Mouse (Mus musculus): Measurements from ENCODE around the gene Gm21970. TPM values are rescaled to one million over a fixed set of nuclear protein-coding genes. Genes with fewer than 3 reads are reported as not detected.
A peak's percentile ranks its signal among the peaks of the same experiment; 100 is the strongest.

The Gm21970 gene
- polyA plus RNA-seq, 1 experiment = not detected

DNA sequence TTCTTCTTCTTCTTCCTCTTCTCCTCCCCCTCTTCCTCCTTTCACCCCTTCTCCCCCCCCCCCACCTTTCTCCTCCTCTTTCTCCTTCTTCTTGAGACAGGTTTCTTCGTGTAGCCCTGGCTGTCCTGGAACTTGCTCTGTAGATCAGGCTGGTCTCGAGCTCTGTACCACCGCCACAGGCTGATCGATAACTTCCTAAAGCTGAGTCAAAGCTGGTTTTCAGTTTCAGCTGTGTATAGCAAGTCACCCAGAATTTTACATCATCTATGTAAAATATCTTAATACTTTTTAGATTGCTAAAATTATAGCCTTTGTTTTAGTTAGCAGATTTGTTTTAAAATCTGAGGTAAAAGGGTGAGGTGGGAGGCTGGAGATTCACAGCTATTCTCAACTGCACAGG lies 53.3 kb downstream of the Gm21970 start:
- peak overlapping the region; percentile 84; the same call in 1 of the 2 replicates for H3K27ac ChIP-seq (ENCODE audit: insufficient read depth, low read length)

GRCm38 (mm10) chr16:91445566-91445965 lies 54.0 kb downstream of the Gm21970 start:
- peak; percentile 58 to 63 for DNase-seq (ENCODE audit: low read depth in 1 of 2, low spot score in 2 of 2)
- Histone ChIP-seq H3K27ac (ENCODE audit: insufficient read depth, low read length) (peak overlapping the region; percentile 84), H3K36me3 (ENCODE audit: control insufficient read depth, insufficient read depth, low read length) (no peaks in the 10 kb centered on the region), H3K4me1 (ENCODE audit: control insufficient read depth, insufficient read depth, insufficient read length) (peaks cover 30% of the 10 kb centered on the region; the same call in 1 of the 2 replicates), H3K27me3 (ENCODE audit: control insufficient read depth, insufficient read depth, low read length) (no peaks in the 10 kb centered on the region), H3K4me3 (ENCODE audit: extremely low read depth, insufficient read depth, insufficient read length) (no peak overlapping the region)
- WGBS = 17% methylated on average over 5 of the region's 5 CpGs
- TF ChIP-seq POLR2A (IDR thresholded peaks at IDR 0.05; ENCODE audit: low read depth, low read length) (peak; percentile 36; the same call in 1 of the 2 replicates), CTCF (IDR thresholded peaks at IDR 0.05; ENCODE audit: extremely low read depth, insufficient read depth, insufficient read length, insufficient replicate concordance) (no peak)

More for the DNA sequence above, 53.3 kb downstream of the Gm21970 start:
- H3K4me1 ChIP-seq (ENCODE audit: control insufficient read depth, insufficient read depth, insufficient read length) = peaks cover 30% of the 10 kb centered on the region; the same call in 1 of the 2 replicates
- H3K4me3 ChIP-seq (ENCODE audit: extremely low read depth, insufficient read depth, insufficient read length) = no peak overlapping the region
- no peaks in the 10 kb centered on the region for H3K36me3 ChIP-seq (ENCODE audit: control insufficient read depth, insufficient read depth, low read length)
- DNase-seq (ENCODE audit: low read depth in 1 of 2, low spot score in 2 of 2) = no peak
- no peaks in the 10 kb centered on the region for H3K27me3 ChIP-seq (ENCODE audit: control insufficient read depth, insufficient read depth, low read length)
- TF ChIP-seq CTCF (IDR thresholded peaks at IDR 0.05; ENCODE audit: extremely low read depth, insufficient read depth, insufficient read length, insufficient replicate concordance) = no peak
- TF ChIP-seq POLR2A (IDR thresholded peaks at IDR 0.05; ENCODE audit: low read depth, low read length) = no peak
- WGBS = 48% methylated on average over 4 of the region's 4 CpGs

GRCm38 (mm10) chr16:91446778-91447511 lies 55.4 kb downstream of the Gm21970 start:
- Histone ChIP-seq H3K27me3 (ENCODE audit: control insufficient read depth, insufficient read depth, low read length) (no peaks in the 10 kb centered on the region), H3K36me3 (ENCODE audit: control insufficient read depth, insufficient read depth, low read length) (no peaks in the 10 kb centered on the region), H3K4me3 (ENCODE audit: extremely low read depth, insufficient read depth, insufficient read length) (no peak overlapping the region), H3K4me1 (ENCODE audit: control insufficient read depth, insufficient read depth, insufficient read length) (peaks cover 32% of the 10 kb centered on the region; the same call in 1 of the 2 replicates), H3K27ac (ENCODE audit: insufficient read depth, low read length) (peak overlapping the region; percentile 84)
- no peak for TF ChIP-seq POLR2A (IDR thresholded peaks at IDR 0.05; ENCODE audit: low read depth, low read length)
- no peak for TF ChIP-seq CTCF (IDR thresholded peaks at IDR 0.05; ENCODE audit: extremely low read depth, insufficient read depth, insufficient read length, insufficient replicate concordance)
- peak in 1 of 2 experiments; percentile 43 for DNase-seq (ENCODE audit: low read depth in 1 of 2, low spot score in 2 of 2)
- 38% methylated on average over 8 of the region's 8 CpGs for WGBS

DNA sequence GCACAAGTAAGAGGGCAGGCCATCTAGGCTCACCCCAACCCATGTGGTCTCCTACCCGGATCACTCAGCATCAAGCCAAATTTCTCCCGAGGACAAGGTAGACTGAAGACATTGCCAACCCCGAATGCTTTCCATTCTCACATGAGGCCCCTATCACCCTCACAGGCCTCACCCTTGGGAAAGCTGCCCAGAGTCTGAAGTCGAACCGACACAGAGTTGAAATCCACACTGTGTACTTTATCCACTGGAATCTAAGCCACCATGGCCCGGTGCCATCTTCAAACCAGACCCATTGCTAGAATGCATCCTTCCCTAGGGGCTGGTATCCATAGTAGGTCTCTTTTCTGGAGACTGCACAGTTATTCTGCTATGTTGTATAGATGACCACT lies 56.0 kb downstream of the Gm21970 start:
- no peak for TF ChIP-seq CTCF (IDR thresholded peaks at IDR 0.05; ENCODE audit: extremely low read depth, insufficient read depth, insufficient read length, insufficient replicate concordance)
- no peak for TF ChIP-seq POLR2A (IDR thresholded peaks at IDR 0.05; ENCODE audit: low read depth, low read length)
- Histone ChIP-seq H3K27ac (ENCODE audit: insufficient read depth, low read length) (peak overlapping the region; percentile 66), H3K4me1 (ENCODE audit: control insufficient read depth, insufficient read depth, insufficient read length) (peaks cover 37% of the 10 kb centered on the region), H3K27me3 (ENCODE audit: control insufficient read depth, insufficient read depth, low read length) (no peaks in the 10 kb centered on the region), H3K36me3 (ENCODE audit: control insufficient read depth, insufficient read depth, low read length) (no peaks in the 10 kb centered on the region), H3K4me3 (ENCODE audit: extremely low read depth, insufficient read depth, insufficient read length) (no peak overlapping the region)
- no peak for DNase-seq (ENCODE audit: low read depth in 1 of 2, low spot score in 2 of 2)
- 72% methylated on average over 6 of the region's 6 CpGs for WGBS

GRCm38 (mm10) chr16:91448088-91448487 lies 56.6 kb downstream of the Gm21970 start:
- no peak overlapping the region for H3K4me3 ChIP-seq (ENCODE audit: extremely low read depth, insufficient read depth, insufficient read length)
- peak overlapping the region; percentile 66 for H3K27ac ChIP-seq (ENCODE audit: insufficient read depth, low read length)
- H3K4me1 ChIP-seq (ENCODE audit: control insufficient read depth, insufficient read depth, insufficient read length) = peaks cover 42% of the 10 kb centered on the region
- H3K36me3 ChIP-seq (ENCODE audit: control insufficient read depth, insufficient read depth, low read length) = no peaks in the 10 kb centered on the region
- no peak for TF ChIP-seq POLR2A (IDR thresholded peaks at IDR 0.05; ENCODE audit: low read depth, low read length)
- no peak for TF ChIP-seq CTCF (IDR thresholded peaks at IDR 0.05; ENCODE audit: extremely low read depth, insufficient read depth, insufficient read length, insufficient replicate concordance)
- H3K27me3 ChIP-seq (ENCODE audit: control insufficient read depth, insufficient read depth, low read length) = no peaks in the 10 kb centered on the region
- WGBS = 60% methylated on average over 5 of the region's 5 CpGs
- DNase-seq (ENCODE audit: low read depth in 1 of 2, low spot score in 2 of 2) = no peak

DNA sequence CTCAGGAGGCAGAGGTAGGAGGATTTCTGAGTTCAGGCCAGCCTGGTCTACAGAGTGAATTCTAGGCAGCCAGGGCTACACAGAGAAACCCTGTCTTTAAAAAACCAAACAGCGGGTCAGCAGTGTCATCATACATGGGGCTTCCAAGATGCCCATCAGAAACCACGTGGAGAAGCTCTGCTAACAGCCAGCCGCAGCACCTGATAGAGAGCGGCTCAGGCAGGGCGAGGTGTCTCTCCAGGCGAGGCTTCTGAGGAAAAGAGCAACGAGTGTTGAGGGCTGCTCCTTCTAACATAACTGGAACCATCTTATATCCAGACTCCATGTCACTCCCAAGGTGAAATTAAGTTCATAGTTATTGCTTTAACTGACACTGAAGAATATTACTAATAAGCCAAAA lies 57.4 kb downstream of the Gm21970 start:
- WGBS = 80% methylated on average over 7 of the region's 7 CpGs
- H3K27me3 ChIP-seq (ENCODE audit: control insufficient read depth, insufficient read depth, low read length) = no peaks in the 10 kb centered on the region
- H3K27ac ChIP-seq (ENCODE audit: insufficient read depth, low read length) = peak overlapping the region; percentile 66; the same call in 1 of the 2 replicates
- peaks cover 49% of the 10 kb centered on the region for H3K4me1 ChIP-seq (ENCODE audit: control insufficient read depth, insufficient read depth, insufficient read length)
- no peak overlapping the region for H3K4me3 ChIP-seq (ENCODE audit: extremely low read depth, insufficient read depth, insufficient read length)
- H3K36me3 ChIP-seq (ENCODE audit: control insufficient read depth, insufficient read depth, low read length) = no peaks in the 10 kb centered on the region
- no peak for DNase-seq (ENCODE audit: low read depth in 1 of 2, low spot score in 2 of 2)
- no peak for TF ChIP-seq CTCF (IDR thresholded peaks at IDR 0.05; ENCODE audit: extremely low read depth, insufficient read depth, insufficient read length, insufficient replicate concordance)
- no peak for TF ChIP-seq POLR2A (IDR thresholded peaks at IDR 0.05; ENCODE audit: low read depth, low read length)
